Mouse (Mus musculus) spleen, adult 2 months (tissue): ENCODE data around the gene D230025D16Rik. TPM values are rescaled to one million over a fixed set of nuclear protein-coding genes. Genes with fewer than 3 reads are reported as not detected.

Experiments
- DNase-seq, 2 experiments: peaks; one replicate each; pipeline versions ENCODE4 v3.0.0 to v3.0.0-alpha.2; 2012 to 2021; ENCODE audit warnings: low spot score in 2 of 2, low read depth in 1 of 2
- H3K27ac ChIP-seq: fragments of 200-500 bp; 2 replicates; pipeline ENCODE4 v1.5.1; 2012; ENCODE audit warnings: low read length, inconsistent platforms; ENCODE audit not compliant: insufficient read depth
- H3K27me3 ChIP-seq: fragments of 200-500 bp; 2 replicates; pipeline ENCODE4 v1.6.1; 2012; ENCODE audit warnings: mild to moderate bottlenecking, moderate library complexity, low read length, inconsistent platforms; ENCODE audit not compliant: control insufficient read depth, insufficient read depth
- H3K36me3 ChIP-seq: fragments of 200-500 bp; 2 replicates; pipeline ENCODE4 v1.6.1; 2012; ENCODE audit warnings: mild to moderate bottlenecking, low read length, inconsistent platforms; ENCODE audit not compliant: control insufficient read depth, insufficient read depth
- H3K4me1 ChIP-seq: fragments of 200-500 bp; 2 replicates; pipeline ENCODE4 v1.6.1; 2011; ENCODE audit warnings: inconsistent platforms; ENCODE audit not compliant: control insufficient read depth, insufficient read depth, insufficient read length
- H3K4me3 ChIP-seq: fragments of 200-500 bp; 2 replicates; pipeline ENCODE4 v1.5.1; 2011; ENCODE audit warnings: mild to moderate bottlenecking, inconsistent platforms; ENCODE audit not compliant: insufficient read depth, insufficient read length; ENCODE audit errors: extremely low read depth
- CTCF ChIP-seq: fragments of 200-500 bp; IDR thresholded peaks from 2 replicates; pipeline ENCODE4 v1.5.1; 2011; ENCODE audit warnings: mild to moderate bottlenecking, inconsistent platforms; ENCODE audit not compliant: insufficient read depth, insufficient read length, insufficient replicate concordance; ENCODE audit errors: extremely low read depth
- POLR2A ChIP-seq: fragments of 200-500 bp; IDR thresholded peaks from 2 replicates; pipeline ENCODE4 v1.6.1; 2011; ENCODE audit warnings: low read depth, low read length, inconsistent platforms
- WGBS: fragments of 180-500 bp; shearing (Covaris S2); methylation state at CpG from one replicate; pipeline ENCODE4 v1.1.7; 2018; 5-methylcytosine and 5-hydroxymethylcytosine counted together
- polyA plus RNA-seq: library from polyadenylated mRNA; depleted of rRNA; stranded (reverse); fragments of >200 nt; gene quantifications from 2 replicates; pipeline ENCODE4 v1.2.3, GENCODE M21; 2012

Gene D230025D16Rik
- polyA plus RNA-seq, 1 experiment: 13.6 TPM

DNA sequence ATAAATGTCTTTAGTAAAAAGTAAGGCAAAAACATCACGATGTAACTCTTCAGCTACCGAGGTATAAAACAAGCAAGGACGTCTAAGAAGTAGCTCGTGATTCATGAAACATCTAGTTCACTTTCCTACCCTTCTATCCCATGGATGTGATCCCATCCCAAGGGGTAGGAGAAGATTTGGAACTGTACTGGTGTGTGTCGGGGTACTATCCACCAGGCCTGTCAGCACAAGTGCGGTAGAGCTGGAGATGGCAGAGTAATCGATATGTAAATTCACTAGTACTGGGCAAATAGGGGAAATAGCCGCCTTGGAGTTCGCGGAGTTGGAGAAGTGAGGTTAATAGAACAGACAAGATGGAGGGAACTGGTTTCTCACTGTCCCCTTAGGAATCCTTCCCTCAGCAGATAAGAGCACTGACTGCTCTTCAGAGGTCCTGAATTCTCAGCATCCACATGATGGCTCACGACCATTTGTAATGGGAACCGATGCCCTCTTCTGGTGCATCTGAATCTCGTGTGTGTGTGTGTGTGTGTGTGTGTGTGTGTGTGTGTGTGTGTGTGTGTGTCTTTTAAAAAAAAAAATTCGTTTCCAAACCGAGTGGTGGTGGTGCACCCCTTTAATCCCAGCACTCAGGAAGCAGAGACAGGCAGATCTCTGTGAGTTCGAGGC lies 38.4 kb downstream of the D230025D16Rik start:
- H3K27me3 ChIP-seq: no peaks in the 10 kb centered on the region
- no peak overlapping the region for H3K27ac ChIP-seq
- H3K4me1 ChIP-seq: peaks cover 23% of the 10 kb centered on the region
- peak overlapping the region; percentile 96; the same call in 1 of the 2 replicates for H3K4me3 ChIP-seq
- TF ChIP-seq CTCF (no peak), POLR2A (no peak)
- peaks cover 2% of the 10 kb centered on the region for H3K36me3 ChIP-seq
- WGBS: 58% methylated on average over 16 of the region's 16 CpGs
- DNase-seq: no peak

DNA sequence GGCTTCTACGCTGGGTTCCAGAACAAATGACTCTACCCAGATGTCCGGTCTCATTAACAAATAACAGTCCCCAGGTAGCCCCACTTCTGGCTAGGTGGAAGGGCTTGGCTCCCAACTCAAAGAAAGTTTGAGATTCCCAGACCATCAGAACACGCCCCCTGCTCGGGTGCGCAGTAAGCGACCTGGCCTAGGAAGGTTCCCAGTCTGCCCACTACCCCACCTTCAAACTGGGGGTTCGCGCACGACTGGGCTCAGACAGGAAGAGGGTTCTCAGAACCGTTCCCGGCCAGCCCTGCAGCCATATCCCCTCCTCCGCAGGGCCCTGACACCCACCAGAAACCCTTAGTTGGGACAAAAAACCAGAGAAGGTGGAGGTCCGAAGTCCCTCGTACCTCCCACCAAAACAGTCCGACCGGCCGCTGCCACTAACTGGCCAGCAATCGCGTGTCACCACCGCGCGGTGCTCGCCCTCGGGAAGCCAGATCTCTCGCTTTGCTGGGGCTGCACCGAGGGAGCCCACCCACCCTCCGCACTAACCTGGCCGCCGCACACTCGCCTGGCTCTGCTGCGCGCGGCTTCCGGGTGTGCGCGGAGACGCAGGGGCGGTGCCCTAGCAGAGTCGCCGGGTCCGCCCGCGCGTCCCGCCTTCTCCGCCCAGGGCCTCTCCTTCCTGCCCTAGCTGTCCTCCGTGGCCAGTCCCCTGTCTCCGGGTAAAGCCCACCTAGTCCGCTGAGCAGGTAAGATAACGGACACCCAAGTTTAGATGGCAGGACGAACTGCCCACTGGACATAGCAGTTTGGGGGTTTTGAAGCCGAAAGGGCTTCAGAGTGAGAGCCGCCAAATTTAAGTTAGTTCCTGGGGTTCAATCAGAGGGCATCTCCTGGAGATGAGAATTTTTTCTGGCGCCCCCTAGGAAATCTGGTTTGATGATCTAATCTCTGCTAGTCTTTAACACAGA lies 39.4 kb downstream of the D230025D16Rik start, which contains the start of the genes Tradd and Fbxl8:
Tradd (minus strand) TSS at position 586 of the 959 bp plus-strand sequence.
Fbxl8 (plus strand) TSS at position 625 of the 959 bp plus-strand sequence.
- peak; percentile 22 to 77 for DNase-seq
- peak within 1 kb of the TSS; percentile 96 for H3K4me3 ChIP-seq
- H3K27me3 ChIP-seq: no peaks in the 10 kb centered on the region
- 1% methylated on average over 54 of the region's 54 CpGs for WGBS
- peaks cover 28% of the 10 kb centered on the region for H3K4me1 ChIP-seq
- TF ChIP-seq POLR2A: peak; percentile 71
- no peak for TF ChIP-seq CTCF
- H3K36me3 ChIP-seq: peaks cover 4% of the 10 kb centered on the region
- peak within 1 kb of the TSS; percentile 69 for H3K27ac ChIP-seq

DNA sequence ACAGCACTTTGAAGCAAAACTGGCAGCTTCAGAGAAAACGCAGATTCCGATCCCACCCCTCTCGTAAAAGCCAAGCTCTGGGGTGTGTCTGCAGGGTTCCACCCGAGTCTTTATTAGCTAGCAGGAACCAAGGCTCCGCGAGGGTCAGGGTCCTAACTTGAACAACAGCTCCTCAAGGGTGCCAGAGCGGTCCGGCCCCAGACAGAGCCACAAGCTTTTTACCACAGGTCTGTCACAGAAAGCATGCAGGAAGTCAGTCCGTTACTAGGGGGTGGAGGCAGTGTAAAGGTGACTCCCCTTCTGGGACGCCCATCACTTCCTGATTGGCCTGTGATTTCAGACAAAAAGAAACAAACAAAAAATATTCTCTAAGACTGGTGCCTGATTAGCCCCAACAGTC lies 40.2 kb downstream of the D230025D16Rik start:
- Histone ChIP-seq H3K36me3 (peaks cover 4% of the 10 kb centered on the region), H3K27me3 (0 out of 2 replicates have a peak, but pooled peaks cover 4% of the 10 kb centered on the region), H3K27ac (peak overlapping the region; percentile 59), H3K4me3 (peak overlapping the region; percentile 96), H3K4me1 (peaks cover 21% of the 10 kb centered on the region)
- under 1% methylated on average over 10 of the region's 10 CpGs for WGBS
- TF ChIP-seq CTCF: no peak
- no peak for TF ChIP-seq POLR2A
- DNase-seq: peak; percentile 52 to 58

DNA sequence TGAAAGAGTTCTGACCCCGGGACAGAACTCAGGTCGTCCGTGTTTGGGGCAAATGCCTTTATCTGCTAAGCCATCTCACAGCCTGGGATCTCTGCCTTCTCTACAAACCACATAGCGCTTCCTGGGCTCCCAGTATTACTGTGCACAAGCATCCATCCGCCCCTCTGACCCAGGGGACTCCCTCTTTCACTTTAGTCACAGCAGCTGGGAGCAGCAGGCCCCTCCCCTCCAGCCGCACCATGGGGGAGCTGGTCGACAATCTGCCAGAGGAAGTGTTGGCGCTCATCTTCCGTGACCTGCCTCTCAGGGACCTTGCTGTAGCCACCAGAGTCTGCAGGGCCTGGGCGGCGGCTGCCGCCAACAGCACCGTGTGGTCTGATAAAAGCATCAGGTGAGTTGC lies 41.8 kb downstream of the D230025D16Rik start:
- Histone ChIP-seq H3K36me3 (peaks cover 4% of the 10 kb centered on the region), H3K27ac (peak overlapping the region; percentile 34; the same call in 1 of the 2 replicates), H3K4me3 (no peak overlapping the region), H3K4me1 (peaks cover 15% of the 10 kb centered on the region), H3K27me3 (0 out of 2 replicates have a peak, but pooled peaks cover 4% of the 10 kb centered on the region)
- DNase-seq: peak in 1 of 2 experiments; percentile 64
- WGBS: 24% methylated on average over 13 of the region's 13 CpGs
- TF ChIP-seq CTCF: no peak
- TF ChIP-seq POLR2A: no peak

DNA sequence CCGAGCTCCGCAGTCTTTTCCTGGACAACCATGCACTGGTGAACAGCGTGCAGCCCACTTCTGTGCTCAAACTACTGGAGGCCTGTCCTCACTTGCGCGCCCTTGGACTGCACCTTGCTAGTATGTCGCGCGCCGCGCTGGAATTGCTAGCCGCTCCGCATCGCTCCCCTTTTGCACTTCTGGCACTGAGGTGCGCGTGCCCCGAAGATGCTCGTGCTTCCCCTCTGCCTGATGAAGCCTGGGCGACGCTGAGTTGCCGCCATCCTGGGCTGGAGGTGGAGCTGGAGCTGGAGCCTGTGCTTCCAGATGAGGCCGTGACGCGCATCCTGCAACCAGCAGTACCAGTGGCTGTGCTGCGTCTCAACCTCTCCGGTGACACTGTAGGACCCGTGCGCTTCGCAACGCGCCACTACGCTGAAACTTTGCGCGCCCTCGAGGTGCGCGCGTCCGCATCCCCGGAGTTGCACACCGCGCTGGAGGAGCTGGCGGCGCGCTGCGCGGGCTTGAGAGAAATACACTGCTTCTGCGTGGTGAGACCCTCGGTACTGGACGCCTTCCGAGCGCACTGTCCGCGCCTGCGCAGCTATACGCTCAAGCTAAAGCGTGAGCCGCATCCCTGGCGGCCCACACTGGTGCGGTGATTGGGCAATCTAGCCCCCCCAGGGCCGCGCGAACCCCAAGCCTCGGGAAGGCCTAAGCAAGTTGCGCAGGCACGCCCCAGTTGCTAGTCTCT lies 43.6 kb downstream of the D230025D16Rik start:
- Histone ChIP-seq H3K27ac (no peak overlapping the region), H3K4me3 (no peak overlapping the region), H3K36me3 (peaks cover 4% of the 10 kb centered on the region), H3K27me3 (0 out of 2 replicates have a peak, but pooled peaks cover 5% of the 10 kb centered on the region), H3K4me1 (peaks cover 15% of the 10 kb centered on the region)
- no peak for DNase-seq
- WGBS: 63% methylated on average over 65 of the region's 65 CpGs
- TF ChIP-seq POLR2A (no peak), CTCF (no peak)

DNA sequence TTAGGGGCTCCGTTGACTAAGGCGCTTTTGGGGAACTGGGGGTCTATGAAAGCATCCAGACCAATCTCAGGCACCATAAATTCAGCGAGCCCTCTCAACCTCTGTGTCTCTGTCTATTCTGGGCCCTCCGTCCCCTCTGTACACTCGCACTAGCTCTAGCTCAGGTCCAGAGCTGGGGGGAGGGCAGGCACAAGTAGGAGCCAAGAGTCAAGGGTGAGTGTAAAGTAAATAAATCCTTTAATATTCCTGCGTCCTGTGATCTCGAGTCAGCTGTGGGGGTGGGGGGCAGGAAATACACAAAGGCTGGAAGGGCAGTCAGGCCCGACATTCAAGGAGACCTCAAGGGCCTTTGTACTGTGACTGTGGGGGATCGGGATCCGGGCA lies 44.1 kb downstream of the D230025D16Rik start:
- WGBS: 42% methylated on average over 10 of the region's 10 CpGs
- Histone ChIP-seq H3K27ac (no peak overlapping the region), H3K36me3 (peaks cover 4% of the 10 kb centered on the region), H3K27me3 (0 out of 2 replicates have a peak, but pooled peaks cover 5% of the 10 kb centered on the region), H3K4me3 (peak overlapping the region; percentile 37; the same call in 1 of the 2 replicates), H3K4me1 (peaks cover 15% of the 10 kb centered on the region)
- no peak for TF ChIP-seq CTCF
- TF ChIP-seq POLR2A: no peak
- DNase-seq: no peak
